Mouse (Mus musculus): ENCODE measurements at regions not wholly inside any gene's neighbourhood (a gene's known extent, or its start where the extent isn't known, plus 50 kb on each side); places are given as distances from the start of the nearest gene placed in this dataset.

- no peaks in the 10 kb centered on the region for H3K27me3 ChIP-seq (ENCODE audit: control insufficient read depth, insufficient read depth, low read length)
- ATAC-seq (ENCODE audit: low FRiP score) (no peak), DNase-seq (ENCODE audit: low spot score) (no peak)
- no peak overlapping the region for H3K4me2 ChIP-seq (replicated peaks)
- no peak overlapping the region for H3K27ac ChIP-seq
- no peaks in the 10 kb centered on the region for H3K9me3 ChIP-seq (ENCODE audit: control insufficient read depth, low read length)
- H3K4me1 ChIP-seq (replicated peaks; ENCODE audit: control insufficient read depth, insufficient read depth, low read length), result peaks cover 15% of the 10 kb centered on the region
- 71% methylated on average over 5 of the region's 5 CpGs for WGBS
- H3K9ac ChIP-seq, result no peak overlapping the region
- H3K36me3 ChIP-seq (replicated peaks; ENCODE audit: control insufficient read depth, insufficient read depth), result no peaks in the 10 kb centered on the region
- no peak overlapping the region for H3K4me3 ChIP-seq (replicated peaks; ENCODE audit: low read length)
Measured at GRCm38 (mm10) chr17:80891656-80892055, 52.8 kb upstream of the Tmem178 start.

GRCm38 (mm10) chr17:80889095-80889494 lies 55.3 kb upstream of the Tmem178 start:
- no peak for DNase-seq (ENCODE audit: low spot score)
- Histone ChIP-seq H3K4me1 (replicated peaks; ENCODE audit: control insufficient read depth, insufficient read depth, low read length) (peaks cover 21% of the 10 kb centered on the region), H3K4me2 (replicated peaks) (no peak overlapping the region), H3K9ac (no peak overlapping the region), H3K27me3 (ENCODE audit: control insufficient read depth, insufficient read depth, low read length) (no peaks in the 10 kb centered on the region), H3K4me3 (replicated peaks; ENCODE audit: low read length) (no peak overlapping the region), H3K27ac (no peak overlapping the region), H3K9me3 (ENCODE audit: control insufficient read depth, low read length) (no peaks in the 10 kb centered on the region), H3K36me3 (replicated peaks; ENCODE audit: control insufficient read depth, insufficient read depth) (no peaks in the 10 kb centered on the region)
- 89% methylated on average over 4 of the region's 4 CpGs for WGBS
- ATAC-seq (ENCODE audit: low FRiP score), result no peak

GRCm38 (mm10) chr17:80887749-80888119 lies 56.7 kb upstream of the Tmem178 start:
- Histone ChIP-seq H3K27ac (peak overlapping the region; percentile 72), H3K9me3 (ENCODE audit: control insufficient read depth, low read length) (no peaks in the 10 kb centered on the region), H3K4me1 (replicated peaks; ENCODE audit: control insufficient read depth, insufficient read depth, low read length) (peaks cover 21% of the 10 kb centered on the region), H3K27me3 (ENCODE audit: control insufficient read depth, insufficient read depth, low read length) (no peaks in the 10 kb centered on the region), H3K36me3 (replicated peaks; ENCODE audit: control insufficient read depth, insufficient read depth) (no peaks in the 10 kb centered on the region), H3K9ac (no peak overlapping the region), H3K4me3 (replicated peaks; ENCODE audit: low read length) (no peak overlapping the region), H3K4me2 (replicated peaks) (peak overlapping the region; percentile 3)
- peak; percentile 59; the same call in 1 of the 2 replicates for ATAC-seq (ENCODE audit: low FRiP score)
- WGBS, result 13% methylated on average over 8 of the region's 8 CpGs
- DNase-seq (ENCODE audit: low spot score), result peak; percentile 42

- peaks cover 21% of the 10 kb centered on the region for H3K4me1 ChIP-seq (replicated peaks; ENCODE audit: control insufficient read depth, insufficient read depth, low read length)
- DNase-seq (ENCODE audit: low spot score) (peak; percentile 60), ATAC-seq (ENCODE audit: low FRiP score) (peak; percentile 62; the same call in 1 of the 2 replicates)
- peak overlapping the region; percentile 3 for H3K4me2 ChIP-seq (replicated peaks)
- 16% methylated on average over 18 of the region's 18 CpGs for WGBS
- H3K27ac ChIP-seq, result peak overlapping the region; percentile 72
- H3K9ac ChIP-seq, result no peak overlapping the region
- H3K36me3 ChIP-seq (replicated peaks; ENCODE audit: control insufficient read depth, insufficient read depth), result no peaks in the 10 kb centered on the region
- H3K27me3 ChIP-seq (ENCODE audit: control insufficient read depth, insufficient read depth, low read length), result no peaks in the 10 kb centered on the region
- no peak overlapping the region for H3K4me3 ChIP-seq (replicated peaks; ENCODE audit: low read length)
- no peaks in the 10 kb centered on the region for H3K9me3 ChIP-seq (ENCODE audit: control insufficient read depth, low read length)
Measured at GRCm38 (mm10) chr17:80887021-80887748, 57.2 kb upstream of the Tmem178 start.

GRCm38 (mm10) chr17:80886211-80886701 lies 58.2 kb upstream of the Tmem178 start:
- ATAC-seq (ENCODE audit: low FRiP score) (no peak), DNase-seq (ENCODE audit: low spot score) (no peak)
- Histone ChIP-seq H3K4me2 (replicated peaks) (no peak overlapping the region), H3K9ac (no peak overlapping the region), H3K4me1 (replicated peaks; ENCODE audit: control insufficient read depth, insufficient read depth, low read length) (peaks cover 21% of the 10 kb centered on the region), H3K9me3 (ENCODE audit: control insufficient read depth, low read length) (no peaks in the 10 kb centered on the region), H3K4me3 (replicated peaks; ENCODE audit: low read length) (no peak overlapping the region), H3K27me3 (ENCODE audit: control insufficient read depth, insufficient read depth, low read length) (no peaks in the 10 kb centered on the region), H3K36me3 (replicated peaks; ENCODE audit: control insufficient read depth, insufficient read depth) (no peaks in the 10 kb centered on the region), H3K27ac (peak overlapping the region; percentile 72; the same call in 1 of the 2 replicates)
- 86% methylated on average over 3 of the region's 3 CpGs for WGBS

GRCm38 (mm10) chr17:80885706-80886105 lies 58.7 kb upstream of the Tmem178 start:
- DNase-seq (ENCODE audit: low spot score) (no peak), ATAC-seq (ENCODE audit: low FRiP score) (0 out of 2 replicates have a peak, but pooled peaks have one; percentile 19)
- no peak overlapping the region for H3K9ac ChIP-seq
- no peaks in the 10 kb centered on the region for H3K9me3 ChIP-seq (ENCODE audit: control insufficient read depth, low read length)
- H3K27me3 ChIP-seq (ENCODE audit: control insufficient read depth, insufficient read depth, low read length), result no peaks in the 10 kb centered on the region
- no peaks in the 10 kb centered on the region for H3K36me3 ChIP-seq (replicated peaks; ENCODE audit: control insufficient read depth, insufficient read depth)
- WGBS, result 86% methylated on average over 9 of the region's 9 CpGs
- H3K4me3 ChIP-seq (replicated peaks; ENCODE audit: low read length), result no peak overlapping the region
- peaks cover 21% of the 10 kb centered on the region for H3K4me1 ChIP-seq (replicated peaks; ENCODE audit: control insufficient read depth, insufficient read depth, low read length)
- no peak overlapping the region for H3K27ac ChIP-seq
- no peak overlapping the region for H3K4me2 ChIP-seq (replicated peaks)

GRCm38 (mm10) chr17:80884886-80885285 lies 59.5 kb upstream of the Tmem178 start:
- Histone ChIP-seq H3K4me2 (replicated peaks) (no peak overlapping the region), H3K36me3 (replicated peaks; ENCODE audit: control insufficient read depth, insufficient read depth) (no peaks in the 10 kb centered on the region), H3K4me1 (replicated peaks; ENCODE audit: control insufficient read depth, insufficient read depth, low read length) (peaks cover 21% of the 10 kb centered on the region), H3K9ac (no peak overlapping the region), H3K4me3 (replicated peaks; ENCODE audit: low read length) (no peak overlapping the region), H3K27me3 (ENCODE audit: control insufficient read depth, insufficient read depth, low read length) (no peaks in the 10 kb centered on the region), H3K27ac (no peak overlapping the region), H3K9me3 (ENCODE audit: control insufficient read depth, low read length) (no peaks in the 10 kb centered on the region)
- 32% methylated on average over 2 of the region's 2 CpGs for WGBS
- no peak for DNase-seq (ENCODE audit: low spot score)
- no peak for ATAC-seq (ENCODE audit: low FRiP score)

GRCm38 (mm10) chr17:80882476-80882875 lies 62.0 kb upstream of the Tmem178 start:
- H3K27me3 ChIP-seq (ENCODE audit: control insufficient read depth, insufficient read depth, low read length), result no peaks in the 10 kb centered on the region
- no peak overlapping the region for H3K4me2 ChIP-seq (replicated peaks)
- no peaks in the 10 kb centered on the region for H3K9me3 ChIP-seq (ENCODE audit: control insufficient read depth, low read length)
- WGBS, result 85% methylated on average over 3 of the region's 3 CpGs
- H3K4me1 ChIP-seq (replicated peaks; ENCODE audit: control insufficient read depth, insufficient read depth, low read length), result peaks cover 13% of the 10 kb centered on the region
- DNase-seq (ENCODE audit: low spot score) (no peak), ATAC-seq (ENCODE audit: low FRiP score) (no peak)
- H3K27ac ChIP-seq, result no peak overlapping the region
- no peak overlapping the region for H3K9ac ChIP-seq
- H3K4me3 ChIP-seq (replicated peaks; ENCODE audit: low read length), result no peak overlapping the region
- H3K36me3 ChIP-seq (replicated peaks; ENCODE audit: control insufficient read depth, insufficient read depth), result no peaks in the 10 kb centered on the region

GRCm38 (mm10) chr17:80880325-80880724 lies 64.1 kb upstream of the Tmem178 start:
- no peak overlapping the region for H3K4me2 ChIP-seq (replicated peaks)
- no peak overlapping the region for H3K4me3 ChIP-seq (replicated peaks; ENCODE audit: low read length)
- H3K27me3 ChIP-seq (ENCODE audit: control insufficient read depth, insufficient read depth, low read length), result no peaks in the 10 kb centered on the region
- DNase-seq (ENCODE audit: low spot score), result no peak
- no peaks in the 10 kb centered on the region for H3K4me1 ChIP-seq (replicated peaks; ENCODE audit: control insufficient read depth, insufficient read depth, low read length)
- H3K36me3 ChIP-seq (replicated peaks; ENCODE audit: control insufficient read depth, insufficient read depth), result no peaks in the 10 kb centered on the region
- ATAC-seq (ENCODE audit: low FRiP score), result no peak
- no peak overlapping the region for H3K27ac ChIP-seq
- no peak overlapping the region for H3K9ac ChIP-seq
- no peaks in the 10 kb centered on the region for H3K9me3 ChIP-seq (ENCODE audit: control insufficient read depth, low read length)
- 86% methylated on average over 4 of the region's 4 CpGs for WGBS
